Mouse (Mus musculus) E14TG2a.4 (cell line): ENCODE measurements around the gene Gm20388.

ENCODE experiments used
- H3K27me3 ChIP-seq: 2 replicates; pipeline ENCODE4 v1.6.1; 2014; ENCODE audit warnings: low read length, control low read depth; ENCODE audit not compliant: insufficient read depth
- H3K36me3 ChIP-seq: 2 replicates; pipeline ENCODE4 v1.6.1; 2014; ENCODE audit warnings: low read length, control low read depth; ENCODE audit not compliant: insufficient read depth
- H3K4me1 ChIP-seq: replicated peaks from 2 replicates; pipeline ENCODE4 v1.6.1; 2014; ENCODE audit warnings: low read depth, low read length, control low read depth
- H3K4me3 ChIP-seq: replicated peaks from 2 replicates; pipeline ENCODE4 v1.5.1; 2014; ENCODE audit warnings: mild to moderate bottlenecking, low read length
- H3K9me3 ChIP-seq: 2 replicates; pipeline ENCODE4 v1.6.1; 2014; ENCODE audit warnings: low read length, control low read depth
- CTCF ChIP-seq: conservative IDR thresholded peaks from 2 replicates; pipeline ENCODE4 v1.5.1; 2014; ENCODE audit warnings: low read length
- NANOG ChIP-seq: IDR thresholded peaks from 2 replicates; pipeline ENCODE4 v1.6.1; 2014; ENCODE audit warnings: borderline replicate concordance, low read length, mixed read lengths
- POU5F1 ChIP-seq: IDR thresholded peaks from 2 replicates; pipeline ENCODE4 v1.6.1; 2014; ENCODE audit warnings: low read length, borderline replicate concordance

The Gm20388 gene

DNA sequence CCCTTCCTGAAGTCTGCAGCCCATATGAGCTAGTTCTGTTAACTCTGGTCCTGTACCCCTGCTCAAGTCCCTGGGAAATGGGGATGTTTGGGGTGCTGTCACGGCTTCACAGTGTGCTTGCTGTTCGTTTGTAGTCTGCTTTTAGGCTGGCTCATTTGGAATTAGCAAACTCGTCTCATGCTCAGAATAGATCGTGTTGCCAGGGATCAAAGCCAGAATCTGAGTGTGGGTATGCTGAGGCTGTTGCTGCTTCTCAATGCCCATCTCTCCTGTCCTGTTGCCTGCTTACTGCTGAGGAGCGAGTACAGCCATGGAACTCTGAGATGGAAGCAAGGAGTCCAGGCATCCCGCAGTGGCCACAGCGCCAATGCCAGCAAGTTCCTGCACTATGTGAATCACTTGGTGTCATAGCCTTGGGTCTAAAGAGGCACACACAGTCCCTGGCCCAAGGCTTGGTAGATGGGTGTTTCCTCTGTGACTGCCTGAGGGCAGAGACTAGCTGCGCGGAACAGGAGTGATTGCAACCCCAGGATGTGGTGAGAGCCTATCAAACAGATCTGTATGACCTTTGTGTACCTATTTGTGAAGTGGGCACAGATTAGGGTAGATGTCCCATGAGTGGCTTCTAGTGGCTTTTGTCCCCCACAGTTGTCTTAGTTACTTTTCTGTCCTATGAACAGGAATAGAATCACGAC lies 4364.9 kb downstream of the Gm20388 start:
- Histone ChIP-seq H3K36me3 (peaks cover 18% of the 10 kb centered on the region), H3K27me3 (no peaks in the 10 kb centered on the region)
- TF ChIP-seq NANOG (no peak), POU5F1 (no peak), CTCF (no peak)

DNA sequence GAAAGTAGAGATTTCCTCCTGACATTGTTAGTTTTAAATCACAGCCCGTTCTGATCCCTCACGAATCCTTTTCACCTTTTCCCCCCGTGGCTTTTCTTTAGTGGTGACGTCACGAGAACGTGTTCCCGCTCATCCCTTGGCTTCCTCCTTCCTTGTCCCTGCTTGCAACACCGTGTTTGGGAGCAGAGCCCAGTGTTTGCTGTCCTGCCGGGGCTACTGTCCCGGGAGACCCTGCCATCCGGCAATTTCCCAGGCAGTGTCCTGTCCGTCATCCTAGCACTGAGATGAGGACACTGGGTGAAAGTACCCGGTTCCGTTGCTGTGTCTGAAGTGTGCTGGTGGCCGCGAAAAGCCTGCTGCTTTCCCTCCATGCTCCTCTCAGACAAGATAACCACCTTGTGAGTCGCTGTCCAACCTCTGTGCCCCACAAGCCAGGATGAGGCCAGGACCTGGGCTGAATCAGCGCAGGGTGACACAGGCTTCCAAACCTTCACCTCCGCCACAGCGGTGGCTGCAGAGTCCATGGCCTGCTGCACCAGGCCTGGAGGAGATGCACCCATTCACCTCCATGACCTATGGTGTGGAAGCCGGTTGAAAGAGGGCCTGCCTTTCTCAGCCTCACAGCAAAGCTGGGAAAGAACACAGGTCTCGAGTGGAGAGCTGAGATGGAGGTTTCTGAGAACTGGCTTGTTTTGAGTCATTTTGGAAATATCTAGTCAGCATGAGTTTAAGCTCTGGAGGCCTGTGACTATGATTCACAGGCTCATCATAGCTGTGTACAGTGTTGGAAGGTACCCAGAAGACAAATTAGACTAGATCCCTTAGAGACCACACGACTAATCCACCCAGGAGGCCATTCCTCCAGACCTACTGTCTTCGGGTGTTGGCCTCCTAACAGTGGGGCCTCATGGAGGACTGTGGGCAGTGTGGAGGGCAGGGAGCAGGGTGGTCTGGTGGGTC lies 4367.6 kb downstream of the Gm20388 start:
- H3K36me3 ChIP-seq = peaks cover 28% of the 10 kb centered on the region
- H3K27me3 ChIP-seq = no peaks in the 10 kb centered on the region
- peaks cover 60% of the 10 kb centered on the region for H3K4me1 ChIP-seq
- H3K4me3 ChIP-seq = no peak overlapping the region
- peaks cover 8% of the 10 kb centered on the region for H3K9me3 ChIP-seq
- TF ChIP-seq NANOG (no peak), POU5F1 (no peak), CTCF (no peak)

More for the DNA sequence above, 4364.9 kb downstream of the Gm20388 start:
- Histone ChIP-seq H3K4me1 (peaks cover 67% of the 10 kb centered on the region), H3K4me3 (no peak overlapping the region), H3K9me3 (peaks cover 8% of the 10 kb centered on the region)

DNA sequence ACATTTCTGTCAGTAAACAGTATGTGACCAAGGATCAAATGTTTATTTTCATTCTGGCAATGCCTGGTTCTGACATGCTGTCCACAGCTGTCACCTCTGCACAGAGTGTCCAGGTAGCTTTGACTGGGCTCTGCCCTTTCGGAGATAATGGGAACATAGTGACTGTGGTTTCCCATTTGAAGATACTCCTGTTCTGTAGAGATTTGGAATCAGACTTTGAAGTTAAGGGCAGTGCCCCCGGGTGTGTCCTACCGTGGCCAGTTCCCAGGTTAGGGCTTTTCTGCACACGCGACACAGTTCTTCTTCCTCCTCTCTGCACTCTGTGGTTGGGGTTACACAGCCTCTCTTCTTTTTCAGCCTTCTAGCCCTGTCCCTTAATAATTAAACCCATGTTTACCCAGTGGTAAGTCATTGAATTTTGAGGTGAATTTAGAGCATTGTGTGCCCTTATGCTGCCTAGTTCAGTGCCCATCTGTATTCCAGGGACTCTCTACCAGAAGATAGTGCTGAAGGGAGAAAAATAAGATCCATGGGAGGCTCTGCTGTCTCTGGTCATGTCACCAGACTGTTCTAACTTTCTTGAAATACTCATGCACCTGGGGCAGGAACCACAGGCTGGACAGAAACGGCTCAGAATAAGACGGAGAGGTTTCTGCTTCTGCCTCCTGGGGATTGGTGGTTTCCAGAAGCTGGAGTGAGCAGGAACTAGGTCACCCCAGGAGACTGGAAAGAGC lies 4368.5 kb downstream of the Gm20388 start:
- Histone ChIP-seq H3K9me3 (peaks cover 8% of the 10 kb centered on the region), H3K4me1 (peaks cover 60% of the 10 kb centered on the region), H3K27me3 (no peaks in the 10 kb centered on the region), H3K4me3 (no peak overlapping the region), H3K36me3 (peaks cover 32% of the 10 kb centered on the region)
- TF ChIP-seq NANOG = no peak
- no peak for TF ChIP-seq POU5F1
- TF ChIP-seq CTCF = no peak

DNA sequence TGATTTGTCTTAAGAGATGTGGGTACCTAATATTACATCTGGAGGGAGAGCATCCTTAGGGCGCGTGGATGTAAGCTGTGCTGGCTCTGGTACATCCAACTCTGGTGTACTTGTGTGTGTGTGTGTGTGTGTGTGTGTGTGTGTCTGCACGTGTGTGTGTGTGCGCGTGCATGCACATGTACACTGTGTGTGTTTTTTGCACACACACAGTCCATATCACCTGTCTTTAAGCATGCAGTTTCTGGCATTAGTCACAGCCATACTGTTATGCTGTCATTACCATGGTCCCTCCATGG lies 4369.0 kb downstream of the Gm20388 start:
- Histone ChIP-seq H3K36me3 (peaks cover 32% of the 10 kb centered on the region), H3K4me1 (peaks cover 60% of the 10 kb centered on the region)

DNA sequence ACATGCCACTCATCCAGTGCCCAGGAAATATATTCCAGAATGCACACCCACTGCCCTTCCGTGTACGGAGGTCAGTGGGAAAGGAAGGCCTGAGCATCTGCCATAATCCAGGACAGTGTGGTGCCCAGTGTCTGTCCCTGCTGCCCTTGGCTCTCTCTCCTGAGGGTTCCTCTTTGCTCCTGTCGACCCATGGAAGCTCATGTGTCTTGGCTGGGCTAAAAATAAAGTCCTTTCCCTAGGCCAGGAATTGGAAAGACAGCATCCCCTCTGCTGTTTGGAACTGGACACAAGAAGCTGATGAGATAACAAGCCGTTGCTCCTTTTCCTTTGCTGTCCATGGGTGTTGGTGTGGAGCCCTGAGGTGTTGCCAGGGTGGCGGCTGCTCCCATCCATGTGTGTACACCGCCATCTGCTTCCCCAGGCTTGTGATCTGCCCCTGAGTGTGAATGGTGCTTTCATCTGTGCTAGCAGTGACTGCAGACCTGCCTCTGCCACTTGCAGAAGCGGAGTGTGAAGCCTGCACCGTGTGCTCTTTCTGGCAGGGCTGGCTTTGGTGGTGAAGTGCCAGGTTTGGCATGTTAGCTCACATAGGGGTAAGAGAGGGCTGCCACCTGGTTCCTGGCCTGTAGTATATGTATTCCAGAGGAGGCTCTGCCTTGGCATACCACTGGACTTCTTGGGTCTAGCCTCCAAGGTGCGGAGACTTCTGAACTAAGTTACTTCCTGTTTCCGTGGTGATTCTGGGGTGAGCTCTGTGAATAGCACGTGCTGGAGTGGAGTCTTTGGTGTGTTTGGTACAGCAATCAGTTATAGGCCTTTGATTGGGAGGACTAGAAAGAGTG lies 4371.3 kb downstream of the Gm20388 start:
- no peaks in the 10 kb centered on the region for H3K27me3 ChIP-seq
- peaks cover 72% of the 10 kb centered on the region for H3K4me1 ChIP-seq
- no peak overlapping the region for H3K4me3 ChIP-seq
- no peaks in the 10 kb centered on the region for H3K9me3 ChIP-seq
- no peak for TF ChIP-seq POU5F1
- no peak for TF ChIP-seq CTCF
- TF ChIP-seq NANOG = no peak
- peaks cover 16% of the 10 kb centered on the region for H3K36me3 ChIP-seq

More for the DNA sequence above, 4369.0 kb downstream of the Gm20388 start:
- Histone ChIP-seq H3K4me3 (no peak overlapping the region), H3K9me3 (peaks cover 8% of the 10 kb centered on the region), H3K27me3 (no peaks in the 10 kb centered on the region)
- TF ChIP-seq CTCF (no peak), NANOG (no peak), POU5F1 (no peak)

DNA sequence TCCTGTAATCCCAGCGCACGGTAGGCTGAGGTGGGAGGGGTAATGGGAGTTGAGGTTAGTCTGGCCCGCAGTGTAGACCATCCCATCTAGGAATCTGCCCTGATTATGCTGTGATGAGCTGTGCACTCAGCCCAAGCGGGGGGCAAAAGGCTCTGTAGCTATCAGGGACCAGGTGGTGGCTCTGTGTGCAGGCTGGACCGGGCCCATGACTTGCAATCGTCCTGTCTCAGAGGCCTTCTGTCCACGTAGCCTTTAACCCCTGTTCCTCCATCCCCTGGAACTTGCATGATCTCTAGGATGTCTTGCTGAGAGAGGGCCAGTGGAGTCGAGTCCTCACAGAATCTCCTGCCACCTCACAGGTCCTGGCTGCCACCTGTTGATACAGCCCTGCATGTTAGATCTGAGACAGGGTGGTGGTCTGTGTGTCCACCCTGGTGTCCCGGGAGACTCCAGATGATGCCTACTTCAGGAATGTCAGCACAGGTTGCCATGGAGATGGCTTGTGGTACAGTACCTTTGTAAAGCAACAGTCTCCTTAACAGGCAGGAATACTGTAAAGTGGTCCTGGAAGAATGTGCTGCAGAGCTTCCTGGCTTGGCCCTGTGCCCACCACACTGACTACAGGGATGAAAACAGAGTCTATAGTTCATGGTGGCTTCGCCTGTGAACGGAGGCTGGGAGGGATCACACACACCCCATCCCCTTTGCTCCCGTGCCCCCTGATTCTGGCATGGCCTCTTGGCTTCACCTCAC lies 4372.4 kb downstream of the Gm20388 start:
- Histone ChIP-seq H3K36me3 (peaks cover 14% of the 10 kb centered on the region), H3K9me3 (no peaks in the 10 kb centered on the region), H3K4me1 (peaks cover 68% of the 10 kb centered on the region), H3K4me3 (no peak overlapping the region), H3K27me3 (no peaks in the 10 kb centered on the region)
- TF ChIP-seq NANOG (no peak), CTCF (no peak), POU5F1 (no peak)

DNA sequence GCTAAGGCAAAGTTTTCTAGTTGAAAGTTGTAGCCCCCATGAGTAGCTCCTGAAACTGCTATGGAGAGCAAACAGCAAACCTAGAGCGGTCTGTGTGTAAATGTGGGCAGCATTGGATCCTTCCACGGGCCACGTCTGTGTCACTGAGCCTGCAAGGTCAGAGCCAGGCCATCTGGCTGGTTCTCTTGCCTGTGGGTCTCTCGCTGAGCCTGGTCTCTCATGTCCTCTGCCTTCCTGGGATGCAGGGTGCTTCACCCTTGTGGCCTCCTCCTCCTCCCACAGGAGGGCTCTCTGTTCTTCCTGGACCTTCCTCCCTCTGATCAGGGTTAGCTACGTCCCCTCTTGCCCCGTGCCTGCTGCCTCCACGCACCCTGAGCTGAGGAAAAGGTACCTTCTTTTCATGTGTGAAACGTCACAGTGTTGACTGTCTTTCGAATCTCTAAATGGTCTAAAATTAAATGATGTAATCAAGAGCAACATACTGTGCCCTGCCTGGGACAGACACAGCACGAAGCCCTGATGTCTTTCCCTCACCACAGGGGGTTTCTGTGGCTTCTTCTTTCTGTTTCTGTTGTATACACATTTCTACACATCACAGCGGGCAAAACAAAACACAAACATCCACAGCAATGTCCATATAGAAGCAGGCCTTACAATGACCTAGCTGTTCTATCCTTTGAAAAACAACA lies 4373.1 kb downstream of the Gm20388 start:
- Histone ChIP-seq H3K36me3 (peaks cover 14% of the 10 kb centered on the region), H3K4me3 (no peak overlapping the region; the same call in 1 of the 2 replicates), H3K9me3 (no peaks in the 10 kb centered on the region), H3K27me3 (no peaks in the 10 kb centered on the region), H3K4me1 (peaks cover 64% of the 10 kb centered on the region)
- TF ChIP-seq NANOG = no peak
